Mouse (Mus musculus): ENCODE measurements around the gene Olfr1459. TPM values are rescaled to one million over a fixed set of nuclear protein-coding genes. Genes with fewer than 3 reads are reported as not detected.

Olfr1459 gene
- under 1 TPM; 0.06 to 0.25 (median 0.12) TPM for total RNA-seq (2022)

- DNase-seq: no peak
These were observed at the start of gene Olfr1459 for GRCm38 (mm10) chr19:13149449-13149848. Gene Olfr1459, minus strand, starts transcription at chr19:13149549.

GRCm38 (mm10) chr19:13185434-13185833 is 36.1 kb upstream of the Olfr1459 start, which contains the start of gene Olfr1462:
Gene Olfr1462, plus strand, starts transcription at chr19:13185734.
- no peak for DNase-seq

- DNase-seq: no peak
These were observed 13.4 kb upstream of the Olfr1459 start, which contains the start of gene Olfr1461 for GRCm38 (mm10) chr19:13162700-13163099. Gene Olfr1461, plus strand, starts transcription at chr19:13163000.

GRCm38 (mm10) chr19:13106675-13107074 is 42.7 kb downstream of the Olfr1459 start, which contains the start of gene Olfr1458:
Gene Olfr1458, minus strand, starts transcription at chr19:13106775.
- DNase-seq: no peak

- DNase-seq: no peak
These were observed 51.6 kb downstream of the Olfr1459 start, which contains the start of gene Olfr1457 for GRCm38 (mm10) chr19:13097791-13098190. Gene Olfr1457, minus strand, starts transcription at chr19:13097891.

- DNase-seq: no peak
These were observed 55.4 kb downstream of the Olfr1459 start for GRCm38 (mm10) chr19:13093908-13094307.

Other genes starting within 250 kb of the Olfr1459 start
- gene Olfr1447, start 245.8 kb downstream of the Olfr1459 start, total RNA-seq (2022): not detected
- gene Olfr1448, start 225.1 kb downstream of the Olfr1459 start, total RNA-seq (2022): not detected
- not detected for gene Olfr1449, start 218.7 kb downstream of the Olfr1459 start, total RNA-seq (2022)
- not detected for gene Olfr1450, start 199.3 kb downstream of the Olfr1459 start, total RNA-seq (2022)
- not detected for gene Olfr1451, start 154.5 kb downstream of the Olfr1459 start, total RNA-seq (2022)
- gene Olfr1453, start 121.2 kb downstream of the Olfr1459 start, total RNA-seq (2022): not detected
- not detected for gene Olfr1454, start 88.9 kb downstream of the Olfr1459 start, total RNA-seq (2022)
- not detected for gene Olfr1457, start 51.7 kb downstream of the Olfr1459 start, total RNA-seq (2022)
- gene Olfr1458, start 42.8 kb downstream of the Olfr1459 start, total RNA-seq (2022): not detected
- not detected for gene Olfr1461, start 13.5 kb upstream of the Olfr1459 start, total RNA-seq (2022)
- gene Olfr1462, start 36.2 kb upstream of the Olfr1459 start, total RNA-seq (2022): not detected
- not detected for gene Olfr1463, start 81.8 kb upstream of the Olfr1459 start, total RNA-seq (2022)
- gene Olfr1465, start 166.0 kb upstream of the Olfr1459 start, total RNA-seq (2022): not detected
- not detected for gene Olfr1466, start 189.3 kb upstream of the Olfr1459 start, total RNA-seq (2022)
- gene Olfr1467, start 212.7 kb upstream of the Olfr1459 start, total RNA-seq (2022): not detected

All from adrenal gland, adult 8-10 months (tissue).